Mouse (Mus musculus): ENCODE data around the gene Sim2. TPM values are rescaled to one million over a fixed set of nuclear protein-coding genes. Genes with fewer than 3 reads are reported as not detected.

Gene Sim2
- polyA plus RNA-seq, 1 experiment from 2014 or later: 1.7 TPM

DNA sequence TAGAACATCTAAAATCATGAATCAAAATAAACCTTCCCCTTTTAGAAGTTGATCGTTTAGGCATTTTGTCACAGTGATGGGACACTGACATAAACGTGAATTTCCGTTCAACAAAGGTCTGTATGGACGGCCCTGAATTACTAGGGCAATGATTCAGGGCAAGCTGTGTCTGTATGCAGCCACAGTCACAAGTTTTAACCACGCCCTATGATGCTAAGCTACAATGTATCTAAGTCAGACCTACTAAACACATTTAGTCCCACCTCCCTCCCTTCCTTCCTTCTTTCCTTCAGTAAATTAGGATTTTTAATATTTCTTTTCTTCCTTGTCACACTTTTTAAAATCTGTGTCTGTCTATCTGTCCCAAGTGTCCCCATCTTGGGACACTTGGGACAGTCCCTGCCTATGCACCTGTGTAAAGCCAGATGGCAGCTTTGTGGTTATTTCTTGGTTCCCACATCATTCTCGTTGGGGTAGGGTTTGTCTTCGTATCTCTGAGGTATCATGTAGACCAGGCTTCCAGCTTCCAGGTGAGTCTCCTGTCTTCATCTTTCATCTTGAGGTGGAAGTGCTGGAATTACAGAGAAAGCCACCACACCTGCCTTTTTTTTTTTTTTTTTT, 90.7 kb downstream of the Sim2 start:
- Histone ChIP-seq H3K4me1 (ENCODE audit: insufficient read depth, low read length) (peaks cover 14% of the 10 kb centered on the region), H3K9me3 (ENCODE audit: low read length) (no peaks in the 10 kb centered on the region), H3K4me3 (ENCODE audit: low read length) (no peak overlapping the region), H3K4me2 (replicated peaks; ENCODE audit: low read depth, low read length) (no peak overlapping the region), H3K36me3 (ENCODE audit: insufficient read depth, low read length) (no peaks in the 10 kb centered on the region), H3K9ac (replicated peaks; ENCODE audit: low read length) (no peak overlapping the region), H3K27me3 (ENCODE audit: insufficient read depth, low read length) (peaks cover 3% of the 10 kb centered on the region; the same call in 1 of the 2 replicates), H3K27ac (ENCODE audit: low read length) (no peak overlapping the region)
- no peak for ATAC-seq (ENCODE audit: low FRiP score, low TSS enrichment)
- 74% methylated on average over 7 of the region's 7 CpGs for WGBS

Small RNAs within 50 kb of the gene (microRNA-seq; reads per million reads assigned to microRNA genes)
- not detected for gene Gm23062

Other genes with a start within 250 kb of the Sim2 start
- 70.3 and 72.1 TPM in 2 replicates for gene Chaf1b, start 201.0 kb upstream of the Sim2 start, polyA plus RNA-seq (2015; fragmentation: Nextera tagmentation; extraction: Ambion mirVana)
- 0.12 and 0.14 TPM in 2 replicates for gene Cldn14, start 76.1 kb upstream of the Sim2 start, polyA plus RNA-seq (2015; fragmentation: Nextera tagmentation; extraction: Ambion mirVana)
- 8.9 and 10.5 TPM in 2 replicates for gene Hlcs, start 228.6 kb downstream of the Sim2 start, polyA plus RNA-seq (2015; fragmentation: Nextera tagmentation; extraction: Ambion mirVana)
- 14.2 and 17.4 TPM in 2 replicates for gene Ripply3, start 243.5 kb downstream of the Sim2 start, polyA plus RNA-seq (2015; fragmentation: Nextera tagmentation; extraction: Ambion mirVana)